Mouse (Mus musculus): ENCODE measurements around the gene Tnc. TPM values are rescaled to one million over a fixed set of nuclear protein-coding genes. Genes with fewer than 3 reads are reported as not detected.

The Tnc gene
- polyA plus RNA-seq, 1 experiment from 2014 or later: 54.4 TPM

GRCm38 (mm10) chr4:64020930-64021589 lies 25.8 kb downstream of the Tnc start:
- Histone ChIP-seq H3K9ac (replicated peaks) (no peak overlapping the region), H3K27ac (replicated peaks) (no peak overlapping the region), H3K4me3 (replicated peaks) (no peak overlapping the region), H3K9me3 (replicated peaks) (no peaks in the 10 kb centered on the region), H3K4me2 (no peak overlapping the region), H3K36me3 (no peaks in the 10 kb centered on the region), H3K4me1 (no peaks in the 10 kb centered on the region), H3K27me3 (replicated peaks) (no peaks in the 10 kb centered on the region)
- 89% methylated on average over 10 of the region's 10 CpGs for WGBS
- ATAC-seq (ENCODE audit: low FRiP score): no peak

GRCm38 (mm10) chr4:64020151-64020550 lies 26.7 kb downstream of the Tnc start:
- ATAC-seq (ENCODE audit: low FRiP score): no peak
- WGBS: 93% methylated on average over 8 of the region's 8 CpGs
- H3K27ac ChIP-seq (replicated peaks): no peak overlapping the region
- H3K4me1 ChIP-seq: no peaks in the 10 kb centered on the region
- H3K9me3 ChIP-seq (replicated peaks): no peaks in the 10 kb centered on the region
- no peaks in the 10 kb centered on the region for H3K27me3 ChIP-seq (replicated peaks)
- no peaks in the 10 kb centered on the region for H3K36me3 ChIP-seq
- H3K4me3 ChIP-seq (replicated peaks): no peak overlapping the region
- H3K4me2 ChIP-seq: no peak overlapping the region
- no peak overlapping the region for H3K9ac ChIP-seq (replicated peaks)

- 37% methylated on average over 2 of the region's 2 CpGs for WGBS
- no peak overlapping the region for H3K9ac ChIP-seq (replicated peaks)
- no peaks in the 10 kb centered on the region for H3K9me3 ChIP-seq (replicated peaks)
- no peak overlapping the region for H3K27ac ChIP-seq (replicated peaks)
- H3K4me3 ChIP-seq (replicated peaks): no peak overlapping the region
- H3K4me2 ChIP-seq: no peak overlapping the region
- H3K27me3 ChIP-seq (replicated peaks): no peaks in the 10 kb centered on the region
- no peaks in the 10 kb centered on the region for H3K4me1 ChIP-seq
- ATAC-seq (ENCODE audit: low FRiP score): no peak
- H3K36me3 ChIP-seq: no peaks in the 10 kb centered on the region
Observed at GRCm38 (mm10) chr4:64011308-64011707, 35.5 kb downstream of the Tnc start.

- H3K4me2 ChIP-seq: no peak overlapping the region
- WGBS: 94% methylated on average over 1 of the region's 1 CpGs
- H3K27me3 ChIP-seq (replicated peaks): no peaks in the 10 kb centered on the region
- no peaks in the 10 kb centered on the region for H3K4me1 ChIP-seq
- H3K36me3 ChIP-seq: no peaks in the 10 kb centered on the region
- H3K9ac ChIP-seq (replicated peaks): no peak overlapping the region
- no peak for ATAC-seq (ENCODE audit: low FRiP score)
- no peak overlapping the region for H3K4me3 ChIP-seq (replicated peaks)
- H3K27ac ChIP-seq (replicated peaks): no peak overlapping the region
- H3K9me3 ChIP-seq (replicated peaks): no peaks in the 10 kb centered on the region
Observed at GRCm38 (mm10) chr4:64009936-64010335, 36.9 kb downstream of the Tnc start.

GRCm38 (mm10) chr4:64005198-64005597 lies 41.6 kb downstream of the Tnc start:
- no peak for ATAC-seq (ENCODE audit: low FRiP score)
- no peaks in the 10 kb centered on the region for H3K36me3 ChIP-seq
- H3K4me3 ChIP-seq (replicated peaks): no peak overlapping the region
- H3K9me3 ChIP-seq (replicated peaks): no peaks in the 10 kb centered on the region
- H3K9ac ChIP-seq (replicated peaks): no peak overlapping the region
- H3K27ac ChIP-seq (replicated peaks): no peak overlapping the region
- H3K27me3 ChIP-seq (replicated peaks): no peaks in the 10 kb centered on the region
- no peak overlapping the region for H3K4me2 ChIP-seq
- H3K4me1 ChIP-seq: no peaks in the 10 kb centered on the region
- 91% methylated on average over 4 of the region's 4 CpGs for WGBS

- 8% methylated on average over 3 of the region's 3 CpGs for WGBS
Observed at GRCm38 (mm10) chr4:64003677-64004076, 43.1 kb downstream of the Tnc start.

GRCm38 (mm10) chr4:64002168-64002567 lies 44.6 kb downstream of the Tnc start:
- ATAC-seq (ENCODE audit: low FRiP score): no peak
- H3K27ac ChIP-seq (replicated peaks): no peak overlapping the region
- no peaks in the 10 kb centered on the region for H3K4me1 ChIP-seq
- no peaks in the 10 kb centered on the region for H3K27me3 ChIP-seq (replicated peaks)
- H3K4me2 ChIP-seq: no peak overlapping the region
- H3K36me3 ChIP-seq: no peaks in the 10 kb centered on the region
- WGBS: 59% methylated on average over 2 of the region's 2 CpGs
- H3K9me3 ChIP-seq (replicated peaks): no peaks in the 10 kb centered on the region
- no peak overlapping the region for H3K9ac ChIP-seq (replicated peaks)
- H3K4me3 ChIP-seq (replicated peaks): no peak overlapping the region

More at GRCm38 (mm10) chr4:64003677-64004076, 43.1 kb downstream of the Tnc start:
- H3K36me3 ChIP-seq: no peaks in the 10 kb centered on the region
- H3K9ac ChIP-seq (replicated peaks): no peak overlapping the region
- H3K4me2 ChIP-seq: no peak overlapping the region
- H3K4me1 ChIP-seq: no peaks in the 10 kb centered on the region
- ATAC-seq (ENCODE audit: low FRiP score): no peak
- H3K27me3 ChIP-seq (replicated peaks): no peaks in the 10 kb centered on the region
- no peak overlapping the region for H3K4me3 ChIP-seq (replicated peaks)
- H3K27ac ChIP-seq (replicated peaks): no peak overlapping the region
- H3K9me3 ChIP-seq (replicated peaks): no peaks in the 10 kb centered on the region

- WGBS: 89% methylated on average over 3 of the region's 3 CpGs
- Histone ChIP-seq H3K9me3 (replicated peaks) (no peaks in the 10 kb centered on the region), H3K9ac (replicated peaks) (no peak overlapping the region), H3K4me2 (no peak overlapping the region), H3K27me3 (replicated peaks) (no peaks in the 10 kb centered on the region), H3K27ac (replicated peaks) (no peak overlapping the region), H3K36me3 (no peaks in the 10 kb centered on the region), H3K4me1 (no peaks in the 10 kb centered on the region), H3K4me3 (replicated peaks) (no peak overlapping the region)
- no peak for ATAC-seq (ENCODE audit: low FRiP score)
Observed at GRCm38 (mm10) chr4:64000788-64001187, 46.0 kb downstream of the Tnc start.

- no peaks in the 10 kb centered on the region for H3K36me3 ChIP-seq
- ATAC-seq (ENCODE audit: low FRiP score): no peak
Observed at GRCm38 (mm10) chr4:64000293-64000692, 46.5 kb downstream of the Tnc start.

GRCm38 (mm10) chr4:63993462-63994113 lies 53.2 kb downstream of the Tnc start:
- Histone ChIP-seq H3K4me3 (replicated peaks) (no peak overlapping the region), H3K4me2 (no peak overlapping the region), H3K4me1 (0 out of 2 replicates have a peak, but pooled peaks cover 6% of the 10 kb centered on the region), H3K27ac (replicated peaks) (no peak overlapping the region), H3K9me3 (replicated peaks) (no peaks in the 10 kb centered on the region), H3K9ac (replicated peaks) (no peak overlapping the region), H3K36me3 (no peaks in the 10 kb centered on the region), H3K27me3 (replicated peaks) (no peaks in the 10 kb centered on the region)
- 51% methylated on average over 2 of the region's 2 CpGs for WGBS
- ATAC-seq (ENCODE audit: low FRiP score): no peak

More at GRCm38 (mm10) chr4:64000293-64000692, 46.5 kb downstream of the Tnc start:
- H3K9ac ChIP-seq (replicated peaks): no peak overlapping the region
- no peak overlapping the region for H3K27ac ChIP-seq (replicated peaks)
- H3K4me2 ChIP-seq: no peak overlapping the region
- 92% methylated on average over 4 of the region's 4 CpGs for WGBS
- H3K4me3 ChIP-seq (replicated peaks): no peak overlapping the region
- no peaks in the 10 kb centered on the region for H3K9me3 ChIP-seq (replicated peaks)
- H3K27me3 ChIP-seq (replicated peaks): no peaks in the 10 kb centered on the region
- no peaks in the 10 kb centered on the region for H3K4me1 ChIP-seq

GRCm38 (mm10) chr4:63990216-63990615 lies 56.6 kb downstream of the Tnc start:
- Histone ChIP-seq H3K4me3 (replicated peaks) (no peak overlapping the region), H3K9me3 (replicated peaks) (no peaks in the 10 kb centered on the region), H3K36me3 (no peaks in the 10 kb centered on the region), H3K9ac (replicated peaks) (no peak overlapping the region), H3K4me2 (no peak overlapping the region), H3K4me1 (0 out of 2 replicates have a peak, but pooled peaks cover 6% of the 10 kb centered on the region), H3K27ac (replicated peaks) (no peak overlapping the region), H3K27me3 (replicated peaks) (no peaks in the 10 kb centered on the region)
- ATAC-seq (ENCODE audit: low FRiP score): no peak
- 92% methylated on average over 1 of the region's 1 CpGs for WGBS

GRCm38 (mm10) chr4:63988090-63988489 lies 58.7 kb downstream of the Tnc start:
- Histone ChIP-seq H3K4me2 (no peak overlapping the region), H3K27me3 (replicated peaks) (no peaks in the 10 kb centered on the region), H3K9me3 (replicated peaks) (no peaks in the 10 kb centered on the region), H3K27ac (replicated peaks) (no peak overlapping the region), H3K9ac (replicated peaks) (no peak overlapping the region), H3K4me3 (replicated peaks) (no peak overlapping the region), H3K4me1 (no peaks in the 10 kb centered on the region), H3K36me3 (no peaks in the 10 kb centered on the region)
- WGBS: 97% methylated on average over 5 of the region's 5 CpGs
- no peak for ATAC-seq (ENCODE audit: low FRiP score)
